Mouse (Mus musculus) MEL (cell line): ENCODE measurements around the gene Tlk2. TPM values are rescaled to one million over a fixed set of nuclear protein-coding genes. Genes with fewer than 3 reads are reported as not detected.

ENCODE experiments used
- DNase-seq: peaks from one replicate; pipeline ENCODE4 v3.0.0; 2011; ENCODE audit warnings: low read depth, low spot score
- H3K27ac ChIP-seq: 2 replicates; pipeline ENCODE4 v1.5.1; 2012; ENCODE audit warnings: low read depth, mild to moderate bottlenecking, control low read depth, low read length, moderate library complexity; ENCODE audit not compliant: control insufficient read depth
- H3K27me3 ChIP-seq, 2 experiments: fragments of 150-350 bp in 1 of 2; sonication (generic) in 1 of 2; 2 replicates each; pipeline ENCODE4 v1.6.1; 2012; ENCODE audit warnings: low read length in 2 of 2, mild to moderate bottlenecking in 2 of 2, improper control_type of control experiment in 1 of 2, moderate library complexity in 1 of 2; ENCODE audit not compliant: insufficient read depth in 2 of 2, control insufficient read depth in 1 of 2
- H3K36me3 ChIP-seq, 2 experiments: 2 replicates each; pipeline ENCODE4 v1.6.1; 2012 to 2014; ENCODE audit warnings: low read length in 2 of 2, improper control_type of control experiment in 1 of 2, inconsistent platforms in 1 of 2, mild to moderate bottlenecking in 1 of 2; ENCODE audit not compliant: insufficient read depth in 2 of 2, control insufficient read depth in 1 of 2
- H3K4me1 ChIP-seq, 2 experiments: fragments of 150-350 bp in 1 of 2; sonication (generic) in 1 of 2; 2 replicates each; pipeline ENCODE4 v1.6.1; 2012; ENCODE audit warnings: low read length in 2 of 2, improper control_type of control experiment in 1 of 2, mild to moderate bottlenecking in 1 of 2; ENCODE audit not compliant: insufficient read depth in 2 of 2, control insufficient read depth in 1 of 2
- H3K4me3 ChIP-seq, 2 experiments: fragments of 150-350 bp in 1 of 2; sonication (generic) in 1 of 2; 2 replicates each; pipeline ENCODE4 v1.5.1; 2012; ENCODE audit warnings: low read depth in 2 of 2, low read length in 2 of 2, mild to moderate bottlenecking in 2 of 2, moderate library complexity in 2 of 2, control low read depth in 1 of 2, improper control_type of control experiment in 1 of 2; ENCODE audit not compliant: control insufficient read depth in 1 of 2, insufficient read depth in 1 of 2
- H3K79me2 ChIP-seq: 2 replicates; pipeline ENCODE4 v1.6.1; 2012; ENCODE audit warnings: mild to moderate bottlenecking, low read length, moderate library complexity; ENCODE audit not compliant: control insufficient read depth, poor library complexity, insufficient read depth
- H3K9ac ChIP-seq: 2 replicates; pipeline ENCODE4 v1.6.1; 2012; ENCODE audit warnings: low read depth, mild to moderate bottlenecking, control low read depth, low read length, moderate library complexity; ENCODE audit not compliant: control insufficient read depth, poor library complexity, severe bottlenecking
- H3K9me3 ChIP-seq: fragments of 150-350 bp; sonication (generic); replicated peaks from 2 replicates; pipeline ENCODE4 v1.6.1; 2012; ENCODE audit warnings: mild to moderate bottlenecking, low read length, improper control_type of control experiment, moderate library complexity; ENCODE audit not compliant: insufficient read depth
- CHD1 ChIP-seq: IDR thresholded peaks from 2 replicates; pipeline ENCODE4 v1.6.1; 2012; ENCODE audit warnings: low read depth, mild to moderate bottlenecking, inconsistent platforms, low read length, improper control_type of control experiment
- CHD2 ChIP-seq: IDR thresholded peaks from 2 replicates; pipeline ENCODE4 v1.6.1; 2011; ENCODE audit warnings: low read length, improper control_type of control experiment
- CTCF ChIP-seq, 3 experiments: IDR thresholded peaks in 2 of 3; conservative IDR thresholded peaks in 1 of 3; 2 replicates each; pipeline ENCODE4 v1.5.1; 2011 to 2012; ENCODE audit warnings: low read length in 3 of 3, low read depth in 2 of 3, mild to moderate bottlenecking in 2 of 3, improper control_type of control experiment in 1 of 3, inconsistent platforms in 1 of 3, mixed read lengths in 1 of 3, moderate library complexity in 1 of 3; ENCODE audit not compliant: control insufficient read depth in 1 of 3, insufficient read depth in 1 of 3, poor library complexity in 1 of 3, severe bottlenecking in 1 of 3
- ELF1 ChIP-seq: IDR thresholded peaks from 2 replicates; pipeline ENCODE4 v1.6.1; 2014; ENCODE audit warnings: low read depth, mild to moderate bottlenecking, inconsistent platforms, low read length, improper control_type of control experiment, moderate library complexity
- JUND ChIP-seq: IDR thresholded peaks from 2 replicates; pipeline ENCODE4 v1.6.1; 2011; ENCODE audit warnings: low read depth, mild to moderate bottlenecking, improper control_type of control experiment, low read length
- MAX ChIP-seq: IDR thresholded peaks from 2 replicates; pipeline ENCODE4 v1.6.1; 2011; ENCODE audit warnings: low read length, improper control_type of control experiment
- MAZ ChIP-seq: IDR thresholded peaks from 2 replicates; pipeline ENCODE4 v1.6.1; 2012; ENCODE audit warnings: low read depth, mild to moderate bottlenecking, inconsistent platforms, low read length, improper control_type of control experiment
- MXI1 ChIP-seq: IDR thresholded peaks from 2 replicates; pipeline ENCODE4 v1.6.1; 2011; ENCODE audit warnings: mild to moderate bottlenecking, low read depth, low read length, improper control_type of control experiment
- MYB ChIP-seq: IDR thresholded peaks from 2 replicates; pipeline ENCODE4 v1.6.1; 2011; ENCODE audit warnings: mild to moderate bottlenecking, low read depth, low read length, improper control_type of control experiment
- NRF1 ChIP-seq: IDR thresholded peaks from 2 replicates; pipeline ENCODE4 v1.6.1; 2014; ENCODE audit warnings: low read depth, mild to moderate bottlenecking, inconsistent platforms, low read length, improper control_type of control experiment, moderate library complexity; ENCODE audit not compliant: poor library complexity, insufficient read depth, severe bottlenecking
- POLR2A ChIP-seq, 2 experiments: IDR thresholded peaks; 2 replicates each; pipeline ENCODE4 v1.6.1; 2011 to 2012; ENCODE audit warnings: low read length in 2 of 2, mild to moderate bottlenecking in 2 of 2, control low read depth in 1 of 2, improper control_type of control experiment in 1 of 2, low read depth in 1 of 2, moderate library complexity in 1 of 2; ENCODE audit not compliant: control insufficient read depth in 1 of 2, insufficient read depth in 1 of 2, poor library complexity in 1 of 2
- POLR2AphosphoS5 ChIP-seq: IDR thresholded peaks from 2 replicates; pipeline ENCODE4 v1.6.1; 2012; ENCODE audit warnings: low read depth, borderline replicate concordance, mild to moderate bottlenecking, inconsistent platforms, low read length, moderate library complexity, mixed read lengths
- RAD21 ChIP-seq: IDR thresholded peaks from 2 replicates; pipeline ENCODE4 v1.6.1; 2011; ENCODE audit warnings: mild to moderate bottlenecking, low read depth, low read length, improper control_type of control experiment
- RCOR1 ChIP-seq: IDR thresholded peaks from 2 replicates; pipeline ENCODE4 v1.6.1; 2012; ENCODE audit warnings: low read depth, mild to moderate bottlenecking, inconsistent platforms, low read length, improper control_type of control experiment
- SIN3A ChIP-seq: IDR thresholded peaks from 2 replicates; pipeline ENCODE4 v1.6.1; 2012; ENCODE audit warnings: low read length, improper control_type of control experiment, inconsistent platforms
- TBP ChIP-seq: IDR thresholded peaks from 2 replicates; pipeline ENCODE4 v1.8.0; 2011; ENCODE audit warnings: low read depth, low read length, improper control_type of control experiment
- TCF12 ChIP-seq: IDR thresholded peaks from 2 replicates; pipeline ENCODE4 v1.6.1; 2014; ENCODE audit warnings: low read depth, mild to moderate bottlenecking, inconsistent platforms, low read length, improper control_type of control experiment, moderate library complexity
- ZC3H11A ChIP-seq: IDR thresholded peaks from 2 replicates; pipeline ENCODE4 v1.6.1; 2012; ENCODE audit warnings: low read depth, mild to moderate bottlenecking, inconsistent platforms, low read length, improper control_type of control experiment
- ZNF384 ChIP-seq: IDR thresholded peaks from 2 replicates; pipeline ENCODE4 v1.6.1; 2012; ENCODE audit warnings: low read depth, mild to moderate bottlenecking, inconsistent platforms, low read length, improper control_type of control experiment
- polyA plus RNA-seq, 2 experiments: library from polyadenylated mRNA; stranded (reverse) in 1 of 2; unstranded in 1 of 2; fragments of >175 nt in 1 of 2; fragments of >200 nt in 1 of 2; gene quantifications; 2 replicates each; pipeline versions ENCODE4 v1.2.1 to v1.2.4; 2012; ENCODE audit warnings: low replicate concordance in 2 of 2, low read depth in 1 of 2; ENCODE audit not compliant: insufficient read length in 2 of 2, insufficient read depth in 1 of 2, missing spikeins in 1 of 2
- total RNA-seq: library from RNA; depleted of rRNA; stranded (reverse); fragments of 300-350 nt; gene quantifications from 2 replicates; pipeline ENCODE4 v1.2.3, GENCODE M21; 2012

Tlk2 gene
- total and polyA plus RNA-seq, 3 experiments: 46.5 to 60.9 TPM; not detected in 1

GRCm38 (mm10) chr11:105161411-105161810, 17.2 kb upstream of the Tlk2 start:
- no peak overlapping the region for H3K9ac ChIP-seq
- H3K27ac ChIP-seq: no peak overlapping the region
- no peaks in the 10 kb centered on the region for H3K79me2 ChIP-seq
- DNase-seq: no peak
- peaks cover 0 to 21% of the 10 kb centered on the region in 2 experiments; a peak in 2 of 4 replicates for H3K36me3 ChIP-seq
- H3K9me3 ChIP-seq: no peaks in the 10 kb centered on the region
- H3K4me3 ChIP-seq: no peak overlapping the region
- TF ChIP-seq TBP (no peak), MAZ (no peak), MXI1 (no peak), MYB (no peak), JUND (no peak), CHD2 (no peak), TCF12 (no peak), CHD1 (no peak)
- peaks cover 2 to 24% of the 10 kb centered on the region in 2 experiments for H3K4me1 ChIP-seq
- H3K27me3 ChIP-seq: no peaks in the 10 kb centered on the region

- TF ChIP-seq SIN3A: no peak
- no peak for TF ChIP-seq RCOR1
- TF ChIP-seq POLR2A (IDR thresholded peaks at IDR 0.05; ENCODE audit: control insufficient read depth in 1 of 2, insufficient read depth in 1 of 2, low read depth in 1 of 2, low read length in 2 of 2, poor library complexity in 1 of 2): no peak
- TF ChIP-seq POLR2AphosphoS5: no peak
- no peak for TF ChIP-seq MAX
- TF ChIP-seq MYB: no peak
- no peak for TF ChIP-seq CTCF (IDR thresholded peaks at IDR 0.05 in 2 of 3, conservative IDR thresholded peaks at IDR 0.05 in 1 of 3; ENCODE audit: control insufficient read depth in 1 of 3, insufficient read depth in 1 of 3, low read depth in 2 of 3, low read length in 3 of 3, poor library complexity in 1 of 3, severe bottlenecking in 1 of 3)
- TF ChIP-seq ZC3H11A: no peak
- TF ChIP-seq RAD21: no peak
- TF ChIP-seq ELF1: no peak
- no peak for TF ChIP-seq ZNF384
- TF ChIP-seq NRF1: no peak
- TF ChIP-seq, all 39 proteins: peak for 0
- Histone ChIP-seq H3K4me3 (no peak overlapping the region), H3K79me2 (no peaks in the 10 kb centered on the region), H3K27ac (no peak overlapping the region), H3K27me3 (no peaks in the 10 kb centered on the region), H3K4me1 (peaks cover 0 to 8% of the 10 kb centered on the region in 2 experiments; a peak in 2 of 4 replicates), H3K36me3 (peaks cover 0 to 4% of the 10 kb centered on the region in 2 experiments; a peak in 1 of 4 replicates), H3K9ac (no peak overlapping the region), H3K9me3 (no peaks in the 10 kb centered on the region)
- DNase-seq: no peak
Measured at GRCm38 (mm10) chr11:105164516-105165510, 13.8 kb upstream of the Tlk2 start.
